Mouse (Mus musculus): Measurements from ENCODE around the gene Anp32e. TPM values are rescaled to one million over a fixed set of nuclear protein-coding genes. Genes with fewer than 3 reads are reported as not detected.
"Not testable (repeated sequence)": the region's sequence is repeated elsewhere in the genome, so short reads cannot be mapped to it uniquely, and the experiment has no call there.

Gene Anp32e
- polyA plus RNA-seq, 1 experiment from 2014 or later, result 67.2 TPM

- Histone ChIP-seq H3K27me3 (ENCODE audit: control insufficient read depth, insufficient read depth, low read length) (no peaks in the 10 kb centered on the region), H3K36me3 (ENCODE audit: control insufficient read depth, insufficient read depth, low read length) (no peaks in the 10 kb centered on the region), H3K9me3 (ENCODE audit: control insufficient read depth, low read length) (no peaks in the 10 kb centered on the region), H3K4me1 (replicated peaks; ENCODE audit: control insufficient read depth, insufficient read depth) (no peaks in the 10 kb centered on the region), H3K27ac (replicated peaks) (no peak overlapping the region), H3K4me3 (ENCODE audit: low read depth, low read length) (no peak overlapping the region), H3K4me2 (replicated peaks; ENCODE audit: low read depth) (no peak overlapping the region), H3K9ac (ENCODE audit: low read length) (no peak overlapping the region)
- DNase-seq (ENCODE audit: low spot score), result no peak
- TF ChIP-seq EP300 (optimal IDR thresholded peaks at IDR 0.05), result no peak
- TF ChIP-seq CTCF (IDR thresholded peaks at IDR 0.05; ENCODE audit: low read depth), result peak; percentile 46
- whole genome bisulfite sequencing, result 86% methylated on average over 1 of the region's 1 CpGs
- no peak for ATAC-seq (ENCODE audit: low FRiP score, low TSS enrichment)
Observed at GRCm38 (mm10) chr3:95959807-95960206, 30.8 kb downstream of the Anp32e start.

GRCm38 (mm10) chr3:95962182-95962581, 33.1 kb downstream of the Anp32e start:
- DNase-seq (ENCODE audit: low spot score); ATAC-seq (ENCODE audit: low FRiP score, low TSS enrichment); H3K9me3 ChIP-seq (ENCODE audit: control insufficient read depth, low read length); H3K27me3 ChIP-seq (ENCODE audit: control insufficient read depth, insufficient read depth, low read length); H3K36me3 ChIP-seq (ENCODE audit: control insufficient read depth, insufficient read depth, low read length); H3K9ac ChIP-seq (ENCODE audit: low read length); H3K4me2 ChIP-seq (replicated peaks; ENCODE audit: low read depth); H3K27ac ChIP-seq (replicated peaks); H3K4me1 ChIP-seq (replicated peaks; ENCODE audit: control insufficient read depth, insufficient read depth); H3K4me3 ChIP-seq (ENCODE audit: low read depth, low read length): not testable (repeated sequence)
- 84% methylated on average over 8 of the region's 8 CpGs for WGBS

- Histone ChIP-seq H3K9me3 (ENCODE audit: control insufficient read depth, low read length) (no peaks in the 10 kb centered on the region), H3K4me1 (replicated peaks; ENCODE audit: control insufficient read depth, insufficient read depth) (no peaks in the 10 kb centered on the region), H3K36me3 (ENCODE audit: control insufficient read depth, insufficient read depth, low read length) (no peaks in the 10 kb centered on the region), H3K27ac (replicated peaks) (no peak overlapping the region), H3K9ac (ENCODE audit: low read length) (no peak overlapping the region), H3K4me2 (replicated peaks; ENCODE audit: low read depth) (no peak overlapping the region), H3K4me3 (ENCODE audit: low read depth, low read length) (no peak overlapping the region), H3K27me3 (ENCODE audit: control insufficient read depth, insufficient read depth, low read length) (no peaks in the 10 kb centered on the region)
- ATAC-seq (ENCODE audit: low FRiP score, low TSS enrichment) (no peak), DNase-seq (ENCODE audit: low spot score) (no peak)
- TF ChIP-seq EP300 (optimal IDR thresholded peaks at IDR 0.05) (no peak), CTCF (IDR thresholded peaks at IDR 0.05; ENCODE audit: low read depth) (no peak)
- WGBS, result 43% methylated on average over 2 of the region's 2 CpGs
Observed at GRCm38 (mm10) chr3:95963230-95963629, 34.2 kb downstream of the Anp32e start.

- Histone ChIP-seq H3K27me3 (ENCODE audit: control insufficient read depth, insufficient read depth, low read length) (no peaks in the 10 kb centered on the region), H3K36me3 (ENCODE audit: control insufficient read depth, insufficient read depth, low read length) (no peaks in the 10 kb centered on the region), H3K4me3 (ENCODE audit: low read depth, low read length) (no peak overlapping the region), H3K9ac (ENCODE audit: low read length) (no peak overlapping the region), H3K4me1 (replicated peaks; ENCODE audit: control insufficient read depth, insufficient read depth) (no peaks in the 10 kb centered on the region), H3K4me2 (replicated peaks; ENCODE audit: low read depth) (no peak overlapping the region), H3K27ac (replicated peaks) (no peak overlapping the region), H3K9me3 (ENCODE audit: control insufficient read depth, low read length) (no peaks in the 10 kb centered on the region)
- 33% methylated on average over 4 of the region's 4 CpGs for WGBS
- ATAC-seq (ENCODE audit: low FRiP score, low TSS enrichment), result no peak
- TF ChIP-seq CTCF (IDR thresholded peaks at IDR 0.05; ENCODE audit: low read depth) (peak; percentile 68), EP300 (optimal IDR thresholded peaks at IDR 0.05) (no peak)
- peak; percentile 42 for DNase-seq (ENCODE audit: low spot score)
Observed at GRCm38 (mm10) chr3:95963681-95964080, 34.6 kb downstream of the Anp32e start.

GRCm38 (mm10) chr3:95965518-95966451, 36.7 kb downstream of the Anp32e start:
- no peak overlapping the region for H3K9ac ChIP-seq (ENCODE audit: low read length)

GRCm38 (mm10) chr3:95969277-95969676, 40.2 kb downstream of the Anp32e start:
- 62% methylated on average over 1 of the region's 1 CpGs for WGBS
- no peak for DNase-seq (ENCODE audit: low spot score)
- Histone ChIP-seq H3K9ac (ENCODE audit: low read length) (no peak overlapping the region), H3K4me1 (replicated peaks; ENCODE audit: control insufficient read depth, insufficient read depth) (no peaks in the 10 kb centered on the region), H3K36me3 (ENCODE audit: control insufficient read depth, insufficient read depth, low read length) (no peaks in the 10 kb centered on the region), H3K4me3 (ENCODE audit: low read depth, low read length) (no peak overlapping the region), H3K27ac (replicated peaks) (no peak overlapping the region), H3K9me3 (ENCODE audit: control insufficient read depth, low read length) (no peaks in the 10 kb centered on the region), H3K4me2 (replicated peaks; ENCODE audit: low read depth) (no peak overlapping the region), H3K27me3 (ENCODE audit: control insufficient read depth, insufficient read depth, low read length) (no peaks in the 10 kb centered on the region; the same call in 1 of the 2 replicates)
- ATAC-seq (ENCODE audit: low FRiP score, low TSS enrichment), result no peak
- TF ChIP-seq CTCF (IDR thresholded peaks at IDR 0.05; ENCODE audit: low read depth), result no peak
- no peak for TF ChIP-seq EP300 (optimal IDR thresholded peaks at IDR 0.05)

More at GRCm38 (mm10) chr3:95965518-95966451, 36.7 kb downstream of the Anp32e start:
- no peaks in the 10 kb centered on the region for H3K9me3 ChIP-seq (ENCODE audit: control insufficient read depth, low read length)
- no peaks in the 10 kb centered on the region for H3K36me3 ChIP-seq (ENCODE audit: control insufficient read depth, insufficient read depth, low read length)
- no peaks in the 10 kb centered on the region for H3K27me3 ChIP-seq (ENCODE audit: control insufficient read depth, insufficient read depth, low read length)
- H3K4me1 ChIP-seq (replicated peaks; ENCODE audit: control insufficient read depth, insufficient read depth), result no peaks in the 10 kb centered on the region
- ATAC-seq (ENCODE audit: low FRiP score, low TSS enrichment) (no peak; the same call in 1 of the 2 replicates), DNase-seq (ENCODE audit: low spot score) (peak; percentile 23)
- H3K4me3 ChIP-seq (ENCODE audit: low read depth, low read length), result no peak overlapping the region
- no peak overlapping the region for H3K27ac ChIP-seq (replicated peaks)
- no peak for TF ChIP-seq EP300 (optimal IDR thresholded peaks at IDR 0.05)
- TF ChIP-seq CTCF (IDR thresholded peaks at IDR 0.05; ENCODE audit: low read depth), result peak; percentile 72
- 0 out of 2 replicates have a peak overlapping the region, but pooled peaks have one; percentile 23 for H3K4me2 ChIP-seq (replicated peaks; ENCODE audit: low read depth)
- 6% methylated on average over 7 of the region's 7 CpGs for WGBS

- not testable (repeated sequence) for H3K27me3 ChIP-seq (ENCODE audit: control insufficient read depth, insufficient read depth, low read length); H3K4me1 ChIP-seq (replicated peaks; ENCODE audit: control insufficient read depth, insufficient read depth); H3K4me3 ChIP-seq (ENCODE audit: low read depth, low read length); DNase-seq (ENCODE audit: low spot score); H3K27ac ChIP-seq (replicated peaks); H3K9ac ChIP-seq (ENCODE audit: low read length); ATAC-seq (ENCODE audit: low FRiP score, low TSS enrichment); H3K9me3 ChIP-seq (ENCODE audit: control insufficient read depth, low read length); H3K36me3 ChIP-seq (ENCODE audit: control insufficient read depth, insufficient read depth, low read length); H3K4me2 ChIP-seq (replicated peaks; ENCODE audit: low read depth)
- WGBS, result 63% methylated on average over 7 of the region's 7 CpGs
Observed at GRCm38 (mm10) chr3:95970661-95971060, 41.6 kb downstream of the Anp32e start.

Data from stomach, postnatal 0 days (tissue).